8 mouse cellular contexts compared by ENCODE assay signal in the genomic region with DNA sequence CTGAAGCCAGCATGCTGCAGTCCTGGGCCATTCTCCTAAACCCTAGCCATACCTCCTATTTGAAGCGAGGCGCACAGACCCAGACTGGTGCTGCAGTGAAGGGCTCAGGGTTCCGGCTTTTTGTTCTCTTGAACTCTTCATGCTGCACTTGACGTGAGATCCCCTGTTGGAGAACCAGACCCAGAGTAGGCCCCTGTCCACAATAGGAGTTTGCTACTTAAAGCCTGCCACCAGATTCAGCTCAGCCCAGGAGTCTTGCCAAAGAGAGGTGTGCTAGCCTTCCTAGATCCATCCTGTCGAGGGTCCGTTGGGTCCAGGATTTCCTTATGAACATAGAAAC. TPM values are rescaled to one million over a fixed set of nuclear protein-coding genes. Genes with fewer than 3 reads are reported as not detected.
DNase-seq lines count a peak whose midpoint lies in the region; ATAC-seq and TF ChIP-seq lines count a peak whose summit lies in the region.

No protein-coding gene starts in this region.

- H3K9me3 ChIP-seq in heart, embryonic 14.5 days (ENCODE audit: control insufficient read depth, low read length): no peaks in the 10 kb centered on the region
- H3K9me3 ChIP-seq in ES-E14 (ENCODE audit: control insufficient read depth, insufficient read depth, low read depth, low read length): no peaks in the 10 kb centered on the region
- no peaks in the 10 kb centered on the region for H3K9me3 ChIP-seq in hindbrain, embryonic 10.5 days
- no peaks in the 10 kb centered on the region for H3K9me3 ChIP-seq in midbrain, embryonic 10.5 days (replicated peaks)

- no peak overlapping the region for H3K27ac ChIP-seq in heart, embryonic 14.5 days (replicated peaks in 1 of 2; ENCODE audit: control insufficient read depth in 1 of 2, insufficient read depth in 1 of 2, low read depth in 2 of 2, low read length in 2 of 2)
- H3K27ac ChIP-seq in ES-E14 (ENCODE audit: insufficient read depth, low read depth, low read length, poor library complexity, severe bottlenecking): no peak overlapping the region
- peak overlapping the region; percentile 98 for H3K27ac ChIP-seq in hindbrain, embryonic 10.5 days
- H3K27ac ChIP-seq in midbrain, embryonic 10.5 days (replicated peaks): peak overlapping the region; percentile 98

- H3K27me3 ChIP-seq in heart, embryonic 14.5 days (ENCODE audit: control insufficient read depth, insufficient read depth, low read length): 0 out of 2 replicates have a peak, but pooled peaks cover 4% of the 10 kb centered on the region
- peaks cover 26% of the 10 kb centered on the region for H3K27me3 ChIP-seq in hindbrain, embryonic 10.5 days (ENCODE audit: insufficient read depth, poor library complexity, severe bottlenecking)
- peaks cover 23% of the 10 kb centered on the region for H3K27me3 ChIP-seq in midbrain, embryonic 10.5 days (ENCODE audit: low read depth, poor library complexity, severe bottlenecking)

- H3K4me3 ChIP-seq in heart, embryonic 14.5 days (ENCODE audit: control insufficient read depth in 1 of 2, insufficient read depth in 1 of 2, low read depth in 1 of 2, low read length in 2 of 2): peak overlapping the region; percentile 88 to 96
- H3K4me3 ChIP-seq in ES-E14 (ENCODE audit: insufficient read depth in 1 of 2, low read depth in 1 of 2, low read length in 2 of 2, poor library complexity in 1 of 2, severe bottlenecking in 1 of 2): peak overlapping the region; percentile 76 to 97
- peak overlapping the region; percentile 99 for H3K4me3 ChIP-seq in hindbrain, embryonic 10.5 days
- peak overlapping the region; percentile 100 for H3K4me3 ChIP-seq in midbrain, embryonic 10.5 days

- peak overlapping the region; percentile 91 for H3K4me2 ChIP-seq in heart, embryonic 14.5 days (ENCODE audit: low read length)

- peaks cover 38% of the 10 kb centered on the region for H3K36me3 ChIP-seq in heart, embryonic 14.5 days (ENCODE audit: control insufficient read depth, insufficient read depth, low read length)
- peaks cover 28% of the 10 kb centered on the region for H3K36me3 ChIP-seq in ES-E14 (ENCODE audit: control insufficient read depth, insufficient read depth, low read length, poor library complexity, severe bottlenecking)
- H3K36me3 ChIP-seq in hindbrain, embryonic 10.5 days: peaks cover 44% of the 10 kb centered on the region
- H3K36me3 ChIP-seq in midbrain, embryonic 10.5 days: peaks cover 43% of the 10 kb centered on the region

- peak overlapping the region; percentile 96 for H3K9ac ChIP-seq in heart, embryonic 14.5 days (ENCODE audit: low read length)
- peak overlapping the region; percentile 96 for H3K9ac ChIP-seq in ES-E14 (ENCODE audit: insufficient read depth, low read depth, low read length, poor library complexity, severe bottlenecking)

- DNase-seq in heart, adult 11 months: no peak
- no peak for DNase-seq in ES-E14 (ENCODE audit: low read depth, low spot score)
- DNase-seq in hindbrain, embryonic 10.5 days (ENCODE audit: low spot score): no peak
- DNase-seq in midbrain, embryonic 10.5 days (ENCODE audit: low spot score): no peak
- no peak for DNase-seq in urinary bladder, postnatal 36 days (ENCODE audit: low spot score in 2 of 2)
- no peak for DNase-seq in layer of hippocampus, adult 8-10 months (ENCODE audit: low spot score in 2 of 2)
- no peak for DNase-seq in Muller cell, postnatal 12 days (ENCODE audit: inconsistent ontology term)

- ATAC-seq in heart, embryonic 14.5 days (ENCODE audit: insufficient number of reproducible peaks, insufficient read depth, low FRiP score, low read depth): no peak

- peaks cover 29 to 47% of the 10 kb centered on the region in 2 experiments for H3K4me1 ChIP-seq in heart, embryonic 14.5 days (ENCODE audit: control insufficient read depth in 2 of 2, insufficient read depth in 2 of 2, low read length in 2 of 2)
- H3K4me1 ChIP-seq in ES-E14 (ENCODE audit: control insufficient read depth in 2 of 2, insufficient read depth in 2 of 2, low read length in 2 of 2, poor library complexity in 1 of 2): peaks cover 0 to 6% of the 10 kb centered on the region in 2 experiments; a peak in 1 of 4 replicates
- peaks cover 45% of the 10 kb centered on the region for H3K4me1 ChIP-seq in hindbrain, embryonic 10.5 days (replicated peaks)
- H3K4me1 ChIP-seq in midbrain, embryonic 10.5 days: peaks cover 49% of the 10 kb centered on the region

- WGBS in heart, embryonic 14.5 days: 11% methylated on average over 6 of the region's 6 CpGs
- WGBS in hindbrain, embryonic 10.5 days: 12% methylated on average over 6 of the region's 6 CpGs
- WGBS in midbrain, embryonic 10.5 days: 8% methylated on average over 6 of the region's 6 CpGs

- in situ Hi-C loops in ES-E14 (cut with MboI; ENCODE audit: low sequenced_read_pairs in 2 of 2, unreplicated experiment in 2 of 2): no loop called here

TF ChIP-seq in ES-E14, 5 proteins besides CTCF, POLR2A, EP300 and RAD21:
- TF ChIP-seq ZC3H11A (IDR thresholded peaks at IDR 0.05; ENCODE audit: borderline replicate concordance, low read depth, low read length): no peak
- TF ChIP-seq MAFK (IDR thresholded peaks at IDR 0.05; ENCODE audit: insufficient read depth, low read depth, low read length): no peak
- no peak for TF ChIP-seq CHD2 (IDR thresholded peaks at IDR 0.05; ENCODE audit: low read depth, low read length)
- TF ChIP-seq HCFC1 (IDR thresholded peaks at IDR 0.05; ENCODE audit: borderline replicate concordance, insufficient read depth, low read length): no peak
- no peak for TF ChIP-seq ZNF384 (IDR thresholded peaks at IDR 0.05; ENCODE audit: low read depth, low read length)

RNA-seq across cellular contexts. Expression of gene Lsm14b, which starts 1.0 kb away (rescaled TPM):
- polyA plus RNA-seq in heart, embryonic 14.5 days (2014; fragmentation: Nextera tagmentation; extraction: Ambion mirVana): 4.8 and 5.3 TPM in 2 replicates
- total RNA-seq in ES-E14 (2012; rRNA removed): 44.4 and 46.0 TPM in 2 replicates
- 9.4 and 12.9 TPM in 2 replicates for polyA plus RNA-seq in hindbrain, embryonic 10.5 days (2016; fragmentation: Nextera tagmentation; extraction: Ambion mirVana)
- 9.4 and 10.4 TPM in 2 replicates for polyA plus RNA-seq in midbrain, embryonic 10.5 days (2016; fragmentation: Nextera tagmentation; extraction: Ambion mirVana)
- 10 to 100 TPM; 83.3 to 97.9 (median 92.6) TPM for total RNA-seq in layer of hippocampus, adult 8-10 months (2022)

RNA-seq across cellular contexts. Expression of gene Psma7, which starts 16.4 kb away (rescaled TPM):
- 410 and 434 TPM in 2 replicates for polyA plus RNA-seq in heart, embryonic 14.5 days (2014; fragmentation: Nextera tagmentation; extraction: Ambion mirVana)
- total RNA-seq in ES-E14 (2012; rRNA removed): 364 and 381 TPM in 2 replicates
- 794 and 830 TPM in 2 replicates for polyA plus RNA-seq in hindbrain, embryonic 10.5 days (2016; fragmentation: Nextera tagmentation; extraction: Ambion mirVana)
- 784 and 855 TPM in 2 replicates for polyA plus RNA-seq in midbrain, embryonic 10.5 days (2016; fragmentation: Nextera tagmentation; extraction: Ambion mirVana)
- 100 to 1,000 TPM; 152 to 188 (median 166) TPM for total RNA-seq in layer of hippocampus, adult 8-10 months (2022)

RNA-seq across cellular contexts. Expression of gene Ss18l1, which starts 16.5 kb away (rescaled TPM):
- polyA plus RNA-seq in heart, embryonic 14.5 days (2014; fragmentation: Nextera tagmentation; extraction: Ambion mirVana): 3.6 and 3.9 TPM in 2 replicates
- 4.9 and 5.8 TPM in 2 replicates for total RNA-seq in ES-E14 (2012; rRNA removed)
- polyA plus RNA-seq in hindbrain, embryonic 10.5 days (2016; fragmentation: Nextera tagmentation; extraction: Ambion mirVana): 10.0 and 14.7 TPM in 2 replicates
- polyA plus RNA-seq in midbrain, embryonic 10.5 days (2016; fragmentation: Nextera tagmentation; extraction: Ambion mirVana): 8.6 and 14.6 TPM in 2 replicates
- total RNA-seq in layer of hippocampus, adult 8-10 months (2022): 10 to 100 TPM; 41.2 to 46.5 (median 43.2) TPM

RNA-seq across cellular contexts. Expression of gene Mtg2, which starts 44.6 kb away (rescaled TPM):
- 24.9 and 27.9 TPM in 2 replicates for polyA plus RNA-seq in heart, embryonic 14.5 days (2014; fragmentation: Nextera tagmentation; extraction: Ambion mirVana)
- total RNA-seq in ES-E14 (2012; rRNA removed): 33.9 and 35.3 TPM in 2 replicates
- 33.9 TPM in 2 replicates for polyA plus RNA-seq in hindbrain, embryonic 10.5 days (2016; fragmentation: Nextera tagmentation; extraction: Ambion mirVana)
- polyA plus RNA-seq in midbrain, embryonic 10.5 days (2016; fragmentation: Nextera tagmentation; extraction: Ambion mirVana): 33.2 and 37.9 TPM in 2 replicates
- total RNA-seq in layer of hippocampus, adult 8-10 months (2022): 10 to 100 TPM; 15.6 to 25.8 (median 19.3) TPM

RNA-seq across cellular contexts. Expression of gene Taf4, which starts 49.4 kb away (rescaled TPM):
- polyA plus RNA-seq in heart, embryonic 14.5 days (2014; fragmentation: Nextera tagmentation; extraction: Ambion mirVana): 3.3 and 3.4 TPM in 2 replicates
- total RNA-seq in ES-E14 (2012; rRNA removed): 19.0 and 26.3 TPM in 2 replicates
- 3.7 and 4.4 TPM in 2 replicates for polyA plus RNA-seq in hindbrain, embryonic 10.5 days (2016; fragmentation: Nextera tagmentation; extraction: Ambion mirVana)
- 3.5 and 4.0 TPM in 2 replicates for polyA plus RNA-seq in midbrain, embryonic 10.5 days (2016; fragmentation: Nextera tagmentation; extraction: Ambion mirVana)
- 10 to 100 TPM; 22.0 to 23.5 (median 22.3) TPM for total RNA-seq in layer of hippocampus, adult 8-10 months (2022)

Comparison
In these comparisons a context has a peak if more than half of its experiments do, and no peak if none do; other contexts are left out.
1. H3K27ac ChIP-seq: peak in hindbrain, embryonic 10.5 days (single experiment) and midbrain, embryonic 10.5 days (single experiment); none in heart, embryonic 14.5 days (0 of 2) and ES-E14 (single experiment).
2. Peak in every context shown above with its lines, with median percentiles within 50 percentile points of each other: H3K4me3 ChIP-seq.